Mouse (Mus musculus) midbrain, embryonic 16.5 days (tissue): ENCODE measurements around the gene Igdcc3. TPM values are rescaled to one million over a fixed set of nuclear protein-coding genes. Genes with fewer than 3 reads are reported as not detected.
A peak's percentile ranks its signal among the peaks of the same experiment; 100 is the strongest.

Experiments used
- ATAC-seq: fragments of 200-750 bp; cut with Nextera tagmentation; 2 replicates; pipeline ENCODE4 v1.8.0; 2017; ENCODE audit warnings: moderate TSS enrichment
- H3K27ac ChIP-seq: fragments of 300-500 bp; sonication (generic); 2 replicates; pipeline ENCODE4 v1.5.1; 2014; ENCODE audit warnings: mild to moderate bottlenecking, low read length, mixed read lengths
- H3K27me3 ChIP-seq: fragments of 300-500 bp; sonication (generic); 2 replicates; pipeline ENCODE4 v1.6.1; 2014; ENCODE audit warnings: low read depth, low read length, mixed read lengths; ENCODE audit not compliant: control insufficient read depth, insufficient read depth
- H3K36me3 ChIP-seq: fragments of 300-500 bp; sonication (generic); 2 replicates; pipeline ENCODE4 v1.6.1; 2014; ENCODE audit warnings: mild to moderate bottlenecking, low read length, moderate library complexity, mixed read lengths; ENCODE audit not compliant: control insufficient read depth, insufficient read depth
- H3K4me1 ChIP-seq: fragments of 300-500 bp; sonication (generic); 2 replicates; pipeline ENCODE4 v1.6.1; 2014; ENCODE audit warnings: mild to moderate bottlenecking, low read length, mixed read lengths; ENCODE audit not compliant: control insufficient read depth, insufficient read depth
- H3K4me2 ChIP-seq: fragments of 300-500 bp; sonication (generic); 2 replicates; pipeline ENCODE4 v1.6.1; 2014; ENCODE audit warnings: mild to moderate bottlenecking, low read length, mixed read lengths
- H3K4me3 ChIP-seq: fragments of 300-500 bp; sonication (generic); 2 replicates; pipeline ENCODE4 v1.5.1; 2014; ENCODE audit warnings: low read depth, mild to moderate bottlenecking, low read length, moderate library complexity, mixed read lengths
- H3K9ac ChIP-seq: fragments of 300-500 bp; sonication (generic); 2 replicates; pipeline ENCODE4 v1.6.1; 2014; ENCODE audit warnings: low read depth, low read length, mixed read lengths
- H3K9me3 ChIP-seq: fragments of 300-500 bp; sonication (generic); replicated peaks from 2 replicates; pipeline ENCODE4 v1.6.1; 2014; ENCODE audit warnings: mild to moderate bottlenecking, low read length, mixed read lengths; ENCODE audit not compliant: control insufficient read depth, poor library complexity, severe bottlenecking
- WGBS: fragments of 180-500 bp; shearing (Covaris S2); extraction: QIAGEN DNeasy Blood & Tissue Kit; methylation state at CpG from one replicate; pipeline ENCODE4 v1.1.7; 2014; 5-methylcytosine and 5-hydroxymethylcytosine counted together
- polyA plus RNA-seq: library from polyadenylated mRNA; unstranded; fragments of >200 nt; fragmentation: Nextera tagmentation; extraction: Ambion mirVana; gene quantifications from 2 replicates; pipeline ENCODE4 v1.2.1, GENCODE M21; 2015

Gene Igdcc3
- polyA plus RNA-seq, 1 experiment from 2014 or later = 8.7 TPM

GRCm38 (mm10) chr9:65231284-65231683 is 90.3 kb downstream of the Igdcc3 start:
- no peaks in the 10 kb centered on the region for H3K9me3 ChIP-seq
- ATAC-seq = peak; percentile 28; the same call in 1 of the 2 replicates
- WGBS = 57% methylated on average over 7 of the region's 8 CpGs

DNA sequence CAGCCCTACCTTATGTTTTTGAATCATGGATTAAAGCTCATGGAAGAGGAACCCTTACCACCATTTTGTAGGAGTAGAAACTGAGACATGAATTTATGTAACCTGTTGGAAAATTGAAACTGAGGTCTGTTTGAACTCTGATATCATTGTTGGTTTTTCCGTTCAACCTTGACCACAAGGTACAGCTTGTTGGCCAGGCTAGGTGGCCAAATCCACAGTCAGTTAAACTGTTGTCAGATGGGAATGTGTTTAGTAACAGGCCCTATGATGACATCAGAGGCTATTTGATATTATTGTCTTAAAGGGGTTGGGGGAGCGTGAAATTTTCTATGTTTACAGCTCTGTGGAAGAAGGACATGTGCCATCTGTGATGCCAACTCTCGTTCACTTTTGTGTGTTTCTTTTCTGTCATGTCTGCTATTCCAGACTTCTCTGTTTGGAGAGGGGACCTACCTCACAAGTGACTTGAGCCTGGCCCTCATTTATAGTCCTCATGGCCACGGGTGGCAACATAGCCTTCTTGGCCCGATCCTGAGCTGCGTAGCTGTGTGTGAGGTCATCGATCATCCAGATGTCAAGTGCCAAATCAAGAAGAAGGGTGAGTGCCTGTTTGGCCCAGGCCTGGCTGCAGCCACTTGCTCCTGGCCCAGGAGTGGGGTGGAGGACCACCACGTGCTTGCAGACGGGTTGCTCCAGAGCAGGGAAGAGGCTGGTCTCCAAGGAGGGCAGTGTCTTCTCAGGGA is 92.4 kb downstream of the Igdcc3 start:
- H3K4me3 ChIP-seq = no peak overlapping the region
- 93% methylated on average over 9 of the region's 9 CpGs for WGBS
- no peak for ATAC-seq
- peaks cover 13% of the 10 kb centered on the region; the same call in 1 of the 2 replicates for H3K36me3 ChIP-seq
- no peaks in the 10 kb centered on the region for H3K27me3 ChIP-seq
- no peak overlapping the region for H3K4me2 ChIP-seq
- no peaks in the 10 kb centered on the region for H3K4me1 ChIP-seq
- H3K9me3 ChIP-seq = no peaks in the 10 kb centered on the region
- no peak overlapping the region for H3K27ac ChIP-seq
- no peak overlapping the region for H3K9ac ChIP-seq

More at GRCm38 (mm10) chr9:65231284-65231683, 90.3 kb downstream of the Igdcc3 start:
- Histone ChIP-seq H3K9ac (no peak overlapping the region), H3K4me1 (no peaks in the 10 kb centered on the region), H3K4me2 (no peak overlapping the region), H3K27me3 (no peaks in the 10 kb centered on the region), H3K4me3 (no peak overlapping the region), H3K27ac (no peak overlapping the region), H3K36me3 (peaks cover 14% of the 10 kb centered on the region; the same call in 1 of the 2 replicates)

DNA sequence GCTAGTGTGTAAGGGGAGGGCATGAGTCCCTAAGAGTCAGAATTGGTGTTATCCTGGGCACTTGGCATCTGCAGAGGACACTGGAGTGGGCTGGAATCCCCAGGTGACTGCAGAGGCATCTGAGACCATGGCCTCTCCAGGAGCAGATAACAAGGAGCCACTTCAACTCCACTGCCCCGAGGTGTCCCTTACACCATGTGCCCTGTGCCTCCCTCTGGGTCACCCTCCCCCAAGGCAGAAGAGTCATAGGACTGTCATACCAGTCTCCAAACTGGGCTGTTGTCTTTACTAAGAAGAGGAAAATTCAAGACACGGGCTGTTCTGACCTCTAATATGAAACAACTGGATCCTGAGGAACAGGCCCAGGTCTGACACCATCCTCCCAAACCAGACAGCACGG is 93.7 kb downstream of the Igdcc3 start:
- no peaks in the 10 kb centered on the region for H3K9me3 ChIP-seq
- no peak overlapping the region for H3K9ac ChIP-seq
- no peak overlapping the region for H3K4me3 ChIP-seq
- peaks cover 10% of the 10 kb centered on the region; the same call in 1 of the 2 replicates for H3K36me3 ChIP-seq
- no peak overlapping the region for H3K4me2 ChIP-seq
- no peaks in the 10 kb centered on the region for H3K27me3 ChIP-seq
- WGBS = 89% methylated on average over 3 of the region's 3 CpGs
- no peak for ATAC-seq
- no peaks in the 10 kb centered on the region for H3K4me1 ChIP-seq
- no peak overlapping the region for H3K27ac ChIP-seq

Other genes with a start within 250 kb of the Igdcc3 start
- gene Slc24a1, start 189.6 kb upstream of the Igdcc3 start, polyA plus RNA-seq = 0.10 and 0.20 TPM in 2 replicates
- 35.1 and 37.1 TPM in 2 replicates for gene Ints14, start 180.3 kb upstream of the Igdcc3 start, polyA plus RNA-seq
- 241 and 246 TPM in 2 replicates for gene Hacd3, start 119.5 kb upstream of the Igdcc3 start, polyA plus RNA-seq
- gene Dpp8, start 108.8 kb upstream of the Igdcc3 start, polyA plus RNA-seq = 39.3 and 42.7 TPM in 2 replicates
- 13.4 and 15.9 TPM in 2 replicates for gene Igdcc4, start 39.7 kb upstream of the Igdcc3 start, polyA plus RNA-seq
- gene Parp16, start 54.2 kb downstream of the Igdcc3 start, polyA plus RNA-seq = 8.5 and 9.0 TPM in 2 replicates
- gene Cilp, start 124.0 kb downstream of the Igdcc3 start, polyA plus RNA-seq = 0.20 and 0.29 TPM in 2 replicates
- gene Clpx, start 153.1 kb downstream of the Igdcc3 start, polyA plus RNA-seq = 38.0 and 42.2 TPM in 2 replicates
- gene Pdcd7, start 204.9 kb downstream of the Igdcc3 start, polyA plus RNA-seq = 6.5 and 7.2 TPM in 2 replicates
- 2.1 and 2.7 TPM in 2 replicates for gene Ubap1l, start 219.9 kb downstream of the Igdcc3 start, polyA plus RNA-seq